Mouse (Mus musculus) midbrain, postnatal 0 days (tissue): ENCODE results near the gene Gm4871. TPM values are rescaled to one million over a fixed set of nuclear protein-coding genes. Genes with fewer than 3 reads are reported as not detected.

Experiments used
- ATAC-seq: fragments of 200-750 bp; cut with Nextera tagmentation; 2 replicates; pipeline ENCODE4 v1.8.0; 2017; ENCODE audit warnings: moderate number of reproducible peaks, mild to moderate bottlenecking, moderate TSS enrichment, moderate library complexity; ENCODE audit not compliant: low FRiP score
- DNase-seq: peaks from one replicate; pipeline ENCODE4 v3.0.0-alpha.2; 2015; ENCODE audit warnings: low spot score
- H3K27ac ChIP-seq: fragments of 300-500 bp; sonication (generic); 2 replicates; pipeline ENCODE4 v1.5.1; 2014; ENCODE audit warnings: low read depth, mild to moderate bottlenecking, low read length, mixed read lengths
- H3K27me3 ChIP-seq: fragments of 300-500 bp; sonication (generic); 2 replicates; pipeline ENCODE4 v1.6.1; 2014; ENCODE audit warnings: low read length, control low read depth, mixed read lengths; ENCODE audit not compliant: insufficient read depth
- H3K36me3 ChIP-seq: fragments of 300-500 bp; sonication (generic); 2 replicates; pipeline ENCODE4 v1.6.1; 2014; ENCODE audit warnings: low read length, control low read depth, mixed read lengths; ENCODE audit not compliant: insufficient read depth
- H3K4me1 ChIP-seq: fragments of 300-500 bp; sonication (generic); 2 replicates; pipeline ENCODE4 v1.6.1; 2014; ENCODE audit warnings: mild to moderate bottlenecking, control low read depth, antibody characterized with exemption, low read length, mixed read lengths; ENCODE audit not compliant: insufficient read depth
- H3K4me2 ChIP-seq: fragments of 300-500 bp; sonication (generic); 2 replicates; pipeline ENCODE4 v1.6.1; 2014; ENCODE audit warnings: low read depth, mild to moderate bottlenecking, low read length, mixed read lengths; ENCODE audit not compliant: poor library complexity, severe bottlenecking
- H3K4me3 ChIP-seq: fragments of 300-500 bp; sonication (generic); 2 replicates; pipeline ENCODE4 v1.5.1; 2014; ENCODE audit warnings: low read depth, mild to moderate bottlenecking, low read length, moderate library complexity
- H3K9ac ChIP-seq: fragments of 300-500 bp; sonication (generic); replicated peaks from 2 replicates; pipeline ENCODE4 v1.6.1; 2014; ENCODE audit warnings: mild to moderate bottlenecking, low read length, moderate library complexity, mixed read lengths; ENCODE audit not compliant: poor library complexity, severe bottlenecking
- H3K9me3 ChIP-seq: fragments of 300-500 bp; sonication (generic); 2 replicates; pipeline ENCODE4 v1.6.1; 2016; ENCODE audit warnings: low read length, control low read depth
- CTCF ChIP-seq: IDR thresholded peaks from 2 replicates; pipeline ENCODE4 v1.5.1; 2016; ENCODE audit warnings: antibody characterized with exemption, mild to moderate bottlenecking
- WGBS: fragments of 180-500 bp; shearing (Covaris S2); extraction: QIAGEN DNeasy Blood & Tissue Kit; methylation state at CpG from one replicate; pipeline ENCODE4 v1.1.7; 2014; 5-methylcytosine and 5-hydroxymethylcytosine counted together
- polyA plus RNA-seq: library from polyadenylated mRNA; unstranded; fragments of >200 nt; fragmentation: Nextera tagmentation; extraction: Ambion mirVana; gene quantifications from 2 replicates; pipeline ENCODE4 v1.2.1, GENCODE M21; 2015
- total RNA-seq: library from RNA; depleted of rRNA; stranded (reverse); fragments of >200 nt; gene quantifications from 2 replicates; pipeline ENCODE4 v1.2.3, GENCODE M21; 2014

Gm4871 gene
- total and polyA plus RNA-seq, 2 experiments from 2014 or later, result not detected

DNA sequence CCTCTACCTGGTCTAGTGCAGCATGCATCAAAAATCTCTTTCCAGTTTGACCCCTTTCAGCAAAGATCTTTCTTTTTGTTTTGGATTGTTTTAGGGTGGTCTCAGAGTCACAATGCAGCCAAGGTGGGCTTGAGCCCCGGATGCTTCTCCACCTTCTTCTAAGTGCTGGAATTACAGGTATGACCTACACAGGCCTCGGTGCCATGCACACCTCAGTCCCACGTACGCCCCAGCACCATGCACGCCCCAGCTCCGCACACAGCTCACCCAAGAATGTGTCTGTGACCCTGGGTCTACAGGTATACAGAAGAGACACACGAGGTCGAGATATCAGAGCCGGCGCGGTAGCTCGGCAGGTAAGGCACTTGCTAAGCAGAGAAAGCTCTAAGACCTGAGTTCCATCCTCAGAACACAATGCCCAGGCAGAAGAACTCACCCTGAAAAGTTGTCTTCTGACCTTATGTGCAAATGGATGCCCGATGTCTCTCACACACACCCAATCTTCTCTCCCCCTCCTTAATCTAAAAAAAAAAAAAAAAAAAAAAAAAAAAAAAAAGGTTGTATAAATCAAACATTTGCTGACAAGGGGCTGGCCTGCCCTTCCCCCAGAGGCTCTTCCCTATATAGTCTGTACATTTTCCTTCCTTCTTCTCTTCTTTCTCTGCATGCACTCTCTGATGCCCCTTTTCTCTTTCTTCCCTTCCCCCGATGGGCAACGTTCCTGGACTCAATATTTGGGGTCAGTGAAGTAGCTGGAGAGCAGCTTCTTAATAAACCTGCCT is 23.5 kb downstream of the Gm4871 start:
- H3K4me3 ChIP-seq, result no peak overlapping the region
- DNase-seq (no peak), ATAC-seq (no peak)
- H3K4me2 ChIP-seq, result no peak overlapping the region
- H3K9me3 ChIP-seq, result no peaks in the 10 kb centered on the region
- WGBS, result 94% methylated on average over 15 of the region's 15 CpGs
- H3K9ac ChIP-seq, result no peak overlapping the region
- no peak overlapping the region for H3K27ac ChIP-seq
- TF ChIP-seq CTCF, result no peak
- H3K4me1 ChIP-seq, result no peaks in the 10 kb centered on the region
- no peaks in the 10 kb centered on the region for H3K27me3 ChIP-seq
- no peaks in the 10 kb centered on the region for H3K36me3 ChIP-seq

DNA sequence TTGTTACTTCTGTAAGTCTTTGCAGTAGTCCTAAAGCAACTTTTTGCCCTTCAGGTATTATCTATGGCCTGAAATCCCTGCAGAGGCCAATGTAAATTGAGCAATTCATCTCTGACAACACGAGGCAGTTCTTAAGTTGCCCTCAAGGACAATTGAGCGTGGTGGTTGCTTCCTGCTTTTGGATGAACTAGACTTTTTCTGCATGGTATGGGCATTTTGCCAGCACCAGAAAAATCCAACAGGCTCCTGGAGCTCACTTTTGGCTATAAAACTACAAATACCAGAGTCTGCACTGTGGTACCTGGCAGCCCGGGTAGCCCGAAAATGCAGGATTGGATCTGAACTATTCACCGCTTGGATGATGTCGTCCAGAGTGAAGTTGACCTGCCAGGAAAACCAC is 27.0 kb downstream of the Gm4871 start:
- WGBS, result 84% methylated on average over 6 of the region's 6 CpGs
- no peak overlapping the region for H3K4me3 ChIP-seq
- no peak overlapping the region for H3K27ac ChIP-seq
- no peak overlapping the region for H3K4me2 ChIP-seq
- H3K9ac ChIP-seq, result no peak overlapping the region
- H3K4me1 ChIP-seq, result no peaks in the 10 kb centered on the region
- no peak for TF ChIP-seq CTCF
- no peaks in the 10 kb centered on the region for H3K9me3 ChIP-seq
- no peaks in the 10 kb centered on the region for H3K27me3 ChIP-seq
- no peak for ATAC-seq
- no peaks in the 10 kb centered on the region for H3K36me3 ChIP-seq
- no peak for DNase-seq

DNA sequence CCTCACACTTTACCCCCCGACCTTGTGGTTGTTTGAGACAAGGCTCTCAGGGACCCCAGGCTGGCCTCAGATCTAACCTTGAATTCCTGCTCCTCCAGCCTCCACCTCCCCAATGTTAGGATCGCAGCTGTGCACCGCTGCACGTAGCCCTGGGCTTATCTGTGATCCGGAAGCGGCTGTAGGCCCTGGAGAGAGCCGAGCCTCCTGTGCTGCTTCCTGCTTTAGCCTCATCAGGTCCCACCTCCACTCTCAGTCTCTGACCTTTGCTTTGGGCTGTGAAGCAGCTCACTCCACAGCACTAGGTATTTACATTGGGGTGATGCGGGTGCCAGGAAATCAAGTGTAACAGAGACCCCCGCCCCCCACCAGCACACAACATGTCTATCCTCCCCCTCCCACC is 28.1 kb downstream of the Gm4871 start:
- Histone ChIP-seq H3K9ac (no peak overlapping the region), H3K36me3 (no peaks in the 10 kb centered on the region), H3K27ac (no peak overlapping the region), H3K4me3 (no peak overlapping the region), H3K9me3 (no peaks in the 10 kb centered on the region), H3K27me3 (no peaks in the 10 kb centered on the region), H3K4me1 (no peaks in the 10 kb centered on the region), H3K4me2 (no peak overlapping the region)
- WGBS, result 86% methylated on average over 9 of the region's 9 CpGs
- no peak for TF ChIP-seq CTCF
- DNase-seq (no peak), ATAC-seq (no peak)

DNA sequence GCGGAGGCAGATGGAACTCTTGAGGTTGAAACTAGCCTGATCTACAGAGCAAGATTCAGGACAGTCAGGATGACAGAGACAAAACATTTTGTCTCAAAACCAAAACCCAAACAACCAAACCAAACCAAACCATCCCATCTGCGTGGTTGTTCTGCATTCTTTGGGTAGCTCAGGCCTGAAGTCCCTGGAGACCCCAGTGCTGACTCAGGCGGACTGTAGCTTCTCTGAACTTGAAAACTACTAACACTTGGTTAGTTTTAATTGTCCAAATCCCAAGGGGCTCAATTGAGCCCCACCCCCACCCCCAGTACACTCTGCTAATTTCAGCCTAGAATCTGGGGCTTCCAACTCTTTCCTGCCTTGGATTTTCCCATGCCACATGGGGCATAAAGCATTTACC is 29.2 kb downstream of the Gm4871 start:
- Histone ChIP-seq H3K9ac (no peak overlapping the region), H3K4me2 (no peak overlapping the region), H3K4me1 (no peaks in the 10 kb centered on the region), H3K4me3 (no peak overlapping the region), H3K9me3 (no peaks in the 10 kb centered on the region), H3K27ac (no peak overlapping the region), H3K27me3 (no peaks in the 10 kb centered on the region), H3K36me3 (no peaks in the 10 kb centered on the region)
- DNase-seq, result no peak
- ATAC-seq, result no peak
- WGBS, result 68% methylated on average over 3 of the region's 3 CpGs
- TF ChIP-seq CTCF, result no peak

DNA sequence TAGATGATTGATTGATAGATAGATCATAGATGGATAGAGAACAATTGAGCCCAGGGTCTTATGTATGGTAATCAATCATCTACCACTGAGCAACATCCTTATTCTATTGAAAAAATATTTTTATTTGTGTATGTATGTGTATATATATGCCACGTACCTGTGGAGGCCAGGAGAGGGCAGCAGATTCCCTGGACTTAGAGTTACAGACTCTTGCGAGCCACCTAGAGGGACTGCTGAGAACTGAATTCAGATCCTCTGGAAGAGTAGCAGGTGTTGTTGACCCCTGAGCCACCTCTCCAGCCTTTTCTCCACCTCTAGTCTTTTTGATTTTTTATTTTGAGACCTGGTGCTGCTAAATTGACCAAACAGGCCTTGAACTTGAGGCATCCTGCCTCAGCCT is 34.1 kb downstream of the Gm4871 start:
- no peaks in the 10 kb centered on the region for H3K9me3 ChIP-seq
- peak; percentile 70 for TF ChIP-seq CTCF
- no peak for ATAC-seq
- no peaks in the 10 kb centered on the region for H3K27me3 ChIP-seq
- H3K9ac ChIP-seq, result no peak overlapping the region
- H3K4me3 ChIP-seq, result no peak overlapping the region
- H3K36me3 ChIP-seq, result no peaks in the 10 kb centered on the region
- H3K27ac ChIP-seq, result no peak overlapping the region
- 47% methylated on average over 2 of the region's 2 CpGs for WGBS
- no peaks in the 10 kb centered on the region for H3K4me1 ChIP-seq
- no peak overlapping the region for H3K4me2 ChIP-seq
- peak; percentile 49 for DNase-seq

DNA sequence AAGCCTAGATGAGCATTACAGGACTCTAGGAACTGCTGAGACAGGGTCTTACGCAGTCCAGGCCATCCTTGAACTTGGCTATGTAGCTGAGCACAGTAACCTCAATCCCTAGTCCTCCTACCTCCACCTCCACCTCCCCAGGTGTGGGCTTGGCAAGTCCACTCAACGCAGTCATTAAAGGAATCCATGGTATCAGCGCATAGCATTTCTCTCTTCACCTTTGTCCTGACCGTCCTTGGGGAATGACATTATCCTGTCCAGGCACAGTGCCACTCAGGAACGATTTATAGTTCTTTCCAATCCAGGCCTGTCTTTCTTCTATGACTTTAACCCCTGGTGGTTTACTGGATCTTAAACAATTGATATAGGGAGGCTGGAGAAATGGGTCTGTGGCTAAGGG is 42.1 kb downstream of the Gm4871 start:
- Histone ChIP-seq H3K9me3 (no peaks in the 10 kb centered on the region), H3K4me2 (no peak overlapping the region), H3K27me3 (no peaks in the 10 kb centered on the region), H3K36me3 (no peaks in the 10 kb centered on the region), H3K27ac (no peak overlapping the region), H3K4me3 (no peak overlapping the region), H3K9ac (no peak overlapping the region), H3K4me1 (no peaks in the 10 kb centered on the region)
- no peak for TF ChIP-seq CTCF
- ATAC-seq, result no peak
- no peak for DNase-seq
- WGBS, result 81% methylated on average over 5 of the region's 5 CpGs
